Mouse (Mus musculus) heart, postnatal 0 days (tissue): ENCODE data around the gene Birc5.

Experiments used
- CTCF ChIP-seq: IDR thresholded peaks from 2 replicates; pipeline ENCODE4 v1.5.1; 2016; ENCODE audit warnings: antibody characterized with exemption, control low read depth, low read depth
- EP300 ChIP-seq: IDR thresholded peaks from 2 replicates; pipeline ENCODE4 v1.6.1; 2016; ENCODE audit warnings: antibody characterized with exemption, low read depth

- no peak for TF ChIP-seq CTCF
- no peak for TF ChIP-seq EP300
Observed at GRCm38 (mm10) chr11:117843434-117843833, 5.6 kb upstream of the Birc5 start.
